Mouse (Mus musculus): ENCODE data around the gene Ier5.
A peak's percentile ranks its signal among the peaks of the same experiment; 100 is the strongest.

The Ier5 gene

GRCm38 (mm10) chr1:155098486-155099279, 753 bp downstream of the Ier5 start:
- DNase-seq (ENCODE audit: low spot score in 2 of 2), result peak; percentile 66 to 68

- peak; percentile 66 to 69 for DNase-seq (ENCODE audit: low spot score in 2 of 2)
Observed at GRCm38 (mm10) chr1:155097931-155098485, 1.4 kb downstream of the Ier5 start.

GRCm38 (mm10) chr1:155097354-155097753, 2.1 kb downstream of the Ier5 start:
- no peak for DNase-seq (ENCODE audit: low spot score in 2 of 2)

- no peak for DNase-seq (ENCODE audit: low spot score in 2 of 2)
Observed at GRCm38 (mm10) chr1:155096620-155097261, 2.7 kb downstream of the Ier5 start.

- DNase-seq (ENCODE audit: low spot score in 2 of 2), result no peak
Observed at GRCm38 (mm10) chr1:155093971-155094707, 5.3 kb downstream of the Ier5 start.

- no peak for DNase-seq (ENCODE audit: low spot score in 2 of 2)
Observed at GRCm38 (mm10) chr1:155093145-155093791, 6.2 kb downstream of the Ier5 start.

GRCm38 (mm10) chr1:155091842-155092800, 7.3 kb downstream of the Ier5 start:
- DNase-seq (ENCODE audit: low spot score in 2 of 2), result no peak

GRCm38 (mm10) chr1:155091374-155091841, 8.0 kb downstream of the Ier5 start:
- DNase-seq (ENCODE audit: low spot score in 2 of 2), result no peak

GRCm38 (mm10) chr1:155090736-155091135, 8.7 kb downstream of the Ier5 start:
- DNase-seq (ENCODE audit: low spot score in 2 of 2), result no peak

GRCm38 (mm10) chr1:155090327-155090726, 9.1 kb downstream of the Ier5 start:
- DNase-seq (ENCODE audit: low spot score in 2 of 2), result no peak

- no peak for DNase-seq (ENCODE audit: low spot score in 2 of 2)
Observed at GRCm38 (mm10) chr1:155088847-155089603, 10.4 kb downstream of the Ier5 start.

GRCm38 (mm10) chr1:155088046-155088445, 11.4 kb downstream of the Ier5 start:
- no peak for DNase-seq (ENCODE audit: low spot score in 2 of 2)

- DNase-seq (ENCODE audit: low spot score in 2 of 2), result peak; percentile 25 to 36
Observed at GRCm38 (mm10) chr1:155086893-155087292, 12.5 kb downstream of the Ier5 start.

- no peak for DNase-seq (ENCODE audit: low spot score in 2 of 2)
Observed at GRCm38 (mm10) chr1:155086416-155086815, 13.0 kb downstream of the Ier5 start.

GRCm38 (mm10) chr1:155084839-155085238, 14.6 kb downstream of the Ier5 start:
- no peak for DNase-seq (ENCODE audit: low spot score in 2 of 2)

GRCm38 (mm10) chr1:155083271-155084265, 15.9 kb downstream of the Ier5 start:
- DNase-seq (ENCODE audit: low spot score in 2 of 2), result peak; percentile 82 to 84

- DNase-seq (ENCODE audit: low spot score in 2 of 2), result peak; percentile 65
Observed at GRCm38 (mm10) chr1:155082965-155083268, 16.5 kb downstream of the Ier5 start.

- no peak for DNase-seq (ENCODE audit: low spot score in 2 of 2)
Observed at GRCm38 (mm10) chr1:155082158-155082964, 17.1 kb downstream of the Ier5 start.

Data from thymus, postnatal 10 days (tissue).